Mouse (Mus musculus): Measurements from ENCODE around the gene Arhgap17.

GRCm38 (mm10) chr7:123326062-123326461 lies 43.7 kb downstream of the Arhgap17 start:
- TF ChIP-seq CTCF (conservative IDR thresholded peaks at IDR 0.05; ENCODE audit: low read length) (no peak), POU5F1 (IDR thresholded peaks at IDR 0.05; ENCODE audit: borderline replicate concordance, low read length) (no peak), NANOG (IDR thresholded peaks at IDR 0.05; ENCODE audit: borderline replicate concordance, low read length) (no peak)

Data from E14TG2a.4 (cell line).